Mouse (Mus musculus) C2C12 (cell line): ENCODE results near the gene 1700030J22Rik.

Source experiments
- MAX ChIP-seq: IDR thresholded peaks from one replicate; pipeline ENCODE4 v1.6.1; 2011; ENCODE audit warnings: mild to moderate bottlenecking, control low read depth
- USF1 ChIP-seq: IDR thresholded peaks from one replicate; pipeline ENCODE4 v1.6.1; 2011; ENCODE audit warnings: low read depth, mild to moderate bottlenecking, control low read depth, moderate library complexity

GRCm38 (mm10) chr8:116980117-116980516 lies 1.4 kb upstream of the 1700030J22Rik start:
- TF ChIP-seq USF1 (no peak), MAX (no peak)
